Mouse (Mus musculus): ENCODE measurements around the gene Baiap2. TPM values are rescaled to one million over a fixed set of nuclear protein-coding genes. Genes with fewer than 3 reads are reported as not detected.

The Baiap2 gene
- polyA plus RNA-seq, 1 experiment from 2014 or later: 10.1 TPM

DNA sequence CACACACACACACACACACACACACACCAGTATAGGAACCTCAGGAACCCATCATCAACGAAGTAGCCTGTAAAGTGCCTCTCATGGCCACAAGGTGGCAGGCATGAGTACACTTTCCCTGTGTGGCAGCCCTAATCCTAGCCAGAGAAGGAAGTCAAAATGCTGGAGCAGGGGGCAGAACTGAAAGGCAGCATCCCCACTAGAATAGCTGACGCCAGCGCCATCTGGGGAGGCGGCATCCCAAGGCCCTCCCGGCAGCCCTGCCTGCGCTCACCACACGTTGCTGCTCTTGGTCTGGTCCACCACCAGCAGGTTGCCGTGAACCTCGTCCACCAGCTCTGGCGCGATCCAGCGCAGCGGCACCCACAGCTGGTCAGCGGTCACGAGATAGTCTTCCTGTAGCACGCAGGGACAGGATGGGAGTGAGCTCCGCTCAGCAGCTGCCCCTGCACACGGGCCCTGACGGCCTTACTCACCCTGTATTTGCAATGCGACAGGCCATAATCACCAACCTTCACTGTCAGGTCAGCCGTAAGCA is 70.7 kb downstream of the Baiap2 start:
- ATAC-seq (ENCODE audit: low read depth): peak; percentile 61
- 0 out of 2 replicates have a peak overlapping the region, but pooled peaks have one; percentile 4 for H3K9ac ChIP-seq (ENCODE audit: low read depth, low read length)
- no peaks in the 10 kb centered on the region; the same call in 1 of the 2 replicates for H3K27me3 ChIP-seq (ENCODE audit: control insufficient read depth, insufficient read depth, low read depth, low read length)
- WGBS (ENCODE audit: insufficient replicate concordance): 14% methylated on average over 21 of the region's 21 CpGs
- no peak overlapping the region for H3K27ac ChIP-seq (ENCODE audit: low read length)
- peaks cover 4% of the 10 kb centered on the region for H3K4me1 ChIP-seq (ENCODE audit: control insufficient read depth, low read depth, low read length)
- no peaks in the 10 kb centered on the region for H3K9me3 ChIP-seq (replicated peaks; ENCODE audit: control insufficient read depth, low read length)
- peak overlapping the region; percentile 18; the same call in 1 of the 2 replicates for H3K4me3 ChIP-seq (ENCODE audit: low read depth, low read length)
- H3K4me2 ChIP-seq (ENCODE audit: low read depth, low read length): peak overlapping the region; percentile 38
- no peaks in the 10 kb centered on the region for H3K36me3 ChIP-seq (ENCODE audit: control insufficient read depth, insufficient read depth)

GRCm38 (mm10) chr11:120014758-120015157 is 72.2 kb downstream of the Baiap2 start:
- 72% methylated on average over 4 of the region's 4 CpGs for WGBS (ENCODE audit: insufficient replicate concordance)
- H3K4me3 ChIP-seq (ENCODE audit: low read depth, low read length): no peak overlapping the region
- no peak for ATAC-seq (ENCODE audit: low read depth)
- no peak overlapping the region for H3K9ac ChIP-seq (ENCODE audit: low read depth, low read length)
- no peaks in the 10 kb centered on the region for H3K36me3 ChIP-seq (ENCODE audit: control insufficient read depth, insufficient read depth)
- no peak overlapping the region for H3K27ac ChIP-seq (ENCODE audit: low read length)
- H3K27me3 ChIP-seq (ENCODE audit: control insufficient read depth, insufficient read depth, low read depth, low read length): no peaks in the 10 kb centered on the region; the same call in 1 of the 2 replicates
- H3K4me2 ChIP-seq (ENCODE audit: low read depth, low read length): no peak overlapping the region
- H3K9me3 ChIP-seq (replicated peaks; ENCODE audit: control insufficient read depth, low read length): no peaks in the 10 kb centered on the region
- H3K4me1 ChIP-seq (ENCODE audit: control insufficient read depth, low read depth, low read length): peaks cover 4% of the 10 kb centered on the region

- H3K4me2 ChIP-seq (ENCODE audit: low read depth, low read length): no peak overlapping the region
Measured at GRCm38 (mm10) chr11:120017011-120017410, 74.4 kb downstream of the Baiap2 start.

DNA sequence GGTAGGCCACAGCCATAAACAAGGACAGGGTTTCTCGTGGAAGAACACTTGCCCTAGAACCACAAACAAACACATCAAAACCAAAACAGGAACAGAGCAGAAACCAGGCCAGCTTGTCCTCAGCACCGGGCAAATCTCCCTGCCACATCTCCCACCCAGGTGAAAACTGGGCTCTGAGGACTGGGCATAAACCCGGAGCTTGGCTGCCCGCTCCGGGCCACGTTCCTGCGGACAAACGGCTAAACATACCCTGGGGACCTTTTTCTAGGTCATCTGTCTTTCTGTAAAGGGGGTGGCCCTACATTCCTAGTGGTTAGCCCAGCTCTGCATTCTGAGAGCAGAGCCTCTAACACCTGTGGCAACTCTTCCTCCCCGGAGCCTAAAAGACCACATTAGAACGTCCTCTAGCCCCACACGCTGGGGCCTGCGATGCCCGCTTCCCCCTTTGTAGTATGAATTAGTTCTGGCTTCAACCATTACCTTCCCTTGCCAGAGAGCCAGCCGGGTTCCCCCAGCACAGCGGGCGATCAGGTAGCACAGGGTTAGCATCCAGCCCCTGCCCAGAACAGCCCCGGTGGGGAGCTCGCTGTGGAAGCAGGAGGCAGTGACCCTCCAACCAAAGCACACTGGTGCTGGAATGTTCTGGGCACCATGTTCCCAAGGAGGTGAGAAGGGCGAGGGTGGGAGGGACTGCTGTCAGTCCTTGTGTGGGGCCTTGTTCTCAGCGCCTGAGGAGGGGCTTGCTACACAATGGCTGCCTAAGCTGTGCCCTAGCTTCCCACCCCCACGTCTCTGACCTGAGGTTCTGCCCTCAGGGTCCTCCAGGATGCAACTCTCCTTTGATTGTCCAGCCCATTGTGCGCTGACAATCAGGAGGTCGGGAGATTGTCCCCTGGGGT is 77.2 kb downstream of the Baiap2 start:
- Histone ChIP-seq H3K9me3 (replicated peaks; ENCODE audit: control insufficient read depth, low read length) (no peaks in the 10 kb centered on the region), H3K4me1 (ENCODE audit: control insufficient read depth, low read depth, low read length) (no peaks in the 10 kb centered on the region; the same call in 1 of the 2 replicates), H3K9ac (ENCODE audit: low read depth, low read length) (no peak overlapping the region), H3K36me3 (ENCODE audit: control insufficient read depth, insufficient read depth) (no peaks in the 10 kb centered on the region), H3K4me2 (ENCODE audit: low read depth, low read length) (no peak overlapping the region), H3K4me3 (ENCODE audit: low read depth, low read length) (no peak overlapping the region), H3K27me3 (ENCODE audit: control insufficient read depth, insufficient read depth, low read depth, low read length) (no peaks in the 10 kb centered on the region), H3K27ac (ENCODE audit: low read length) (no peak overlapping the region)
- no peak for ATAC-seq (ENCODE audit: low read depth)
- WGBS (ENCODE audit: insufficient replicate concordance): 68% methylated on average over 23 of the region's 23 CpGs

More at GRCm38 (mm10) chr11:120017011-120017410, 74.4 kb downstream of the Baiap2 start:
- H3K27me3 ChIP-seq (ENCODE audit: control insufficient read depth, insufficient read depth, low read depth, low read length): no peaks in the 10 kb centered on the region
- H3K4me1 ChIP-seq (ENCODE audit: control insufficient read depth, low read depth, low read length): peaks cover 4% of the 10 kb centered on the region
- no peak overlapping the region for H3K9ac ChIP-seq (ENCODE audit: low read depth, low read length)
- no peak for ATAC-seq (ENCODE audit: low read depth)
- no peak overlapping the region for H3K27ac ChIP-seq (ENCODE audit: low read length)
- H3K4me3 ChIP-seq (ENCODE audit: low read depth, low read length): no peak overlapping the region
- 63% methylated on average over 8 of the region's 8 CpGs for WGBS (ENCODE audit: insufficient replicate concordance)
- no peaks in the 10 kb centered on the region for H3K36me3 ChIP-seq (ENCODE audit: control insufficient read depth, insufficient read depth)
- H3K9me3 ChIP-seq (replicated peaks; ENCODE audit: control insufficient read depth, low read length): no peaks in the 10 kb centered on the region

DNA sequence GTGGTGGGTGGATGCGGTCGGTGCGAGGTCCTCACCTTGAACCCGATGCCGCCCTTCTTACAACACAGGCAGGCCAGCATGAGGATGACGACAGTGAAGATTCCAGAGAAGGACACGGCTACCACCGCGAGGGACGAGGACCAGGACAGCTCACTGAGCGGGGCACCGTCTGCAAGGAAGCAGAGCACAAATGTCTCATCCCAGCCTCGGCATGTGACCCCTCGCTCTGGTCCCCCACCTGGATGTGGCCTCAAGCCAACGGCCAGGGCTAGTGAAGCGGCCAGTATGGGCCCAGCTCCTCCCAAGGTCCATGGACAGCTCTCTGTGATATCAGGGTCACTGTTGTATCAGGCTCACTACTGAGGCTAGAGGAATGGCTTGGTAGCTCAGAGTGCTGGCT is 78.8 kb downstream of the Baiap2 start:
- no peak for ATAC-seq (ENCODE audit: low read depth)
- 77% methylated on average over 16 of the region's 16 CpGs for WGBS (ENCODE audit: insufficient replicate concordance)
- Histone ChIP-seq H3K27ac (ENCODE audit: low read length) (no peak overlapping the region), H3K4me3 (ENCODE audit: low read depth, low read length) (no peak overlapping the region), H3K27me3 (ENCODE audit: control insufficient read depth, insufficient read depth, low read depth, low read length) (no peaks in the 10 kb centered on the region), H3K9ac (ENCODE audit: low read depth, low read length) (no peak overlapping the region), H3K4me1 (ENCODE audit: control insufficient read depth, low read depth, low read length) (no peaks in the 10 kb centered on the region), H3K4me2 (ENCODE audit: low read depth, low read length) (no peak overlapping the region), H3K36me3 (ENCODE audit: control insufficient read depth, insufficient read depth) (no peaks in the 10 kb centered on the region), H3K9me3 (replicated peaks; ENCODE audit: control insufficient read depth, low read length) (no peaks in the 10 kb centered on the region)

DNA sequence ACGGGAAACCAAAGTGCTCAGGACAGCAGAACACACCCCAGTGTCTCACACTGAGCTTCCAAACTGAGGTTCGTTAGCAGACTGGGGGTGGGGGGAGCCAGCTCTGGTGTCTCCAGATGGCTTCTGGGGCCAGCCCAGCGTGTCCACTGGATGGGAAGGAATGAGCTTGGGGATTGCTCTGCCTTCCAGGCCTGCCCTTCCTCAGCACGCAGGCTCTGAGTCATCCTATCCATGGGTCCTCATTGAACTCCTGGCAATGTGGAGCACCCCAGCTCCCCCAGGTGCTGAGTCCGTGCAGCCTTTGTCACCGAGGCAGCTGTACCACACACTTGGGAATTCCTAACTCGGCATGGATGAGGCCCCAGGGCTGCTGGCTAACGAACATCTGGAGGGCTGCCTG is 79.7 kb downstream of the Baiap2 start:
- H3K27ac ChIP-seq (ENCODE audit: low read length): no peak overlapping the region
- no peaks in the 10 kb centered on the region for H3K36me3 ChIP-seq (ENCODE audit: control insufficient read depth, insufficient read depth)
- 64% methylated on average over 8 of the region's 8 CpGs for WGBS (ENCODE audit: insufficient replicate concordance)
- no peak overlapping the region for H3K4me2 ChIP-seq (ENCODE audit: low read depth, low read length)
- H3K9me3 ChIP-seq (replicated peaks; ENCODE audit: control insufficient read depth, low read length): no peaks in the 10 kb centered on the region
- no peak overlapping the region for H3K9ac ChIP-seq (ENCODE audit: low read depth, low read length)
- no peaks in the 10 kb centered on the region for H3K4me1 ChIP-seq (ENCODE audit: control insufficient read depth, low read depth, low read length)
- H3K27me3 ChIP-seq (ENCODE audit: control insufficient read depth, insufficient read depth, low read depth, low read length): no peaks in the 10 kb centered on the region
- no peak for ATAC-seq (ENCODE audit: low read depth)
- H3K4me3 ChIP-seq (ENCODE audit: low read depth, low read length): no peak overlapping the region

DNA sequence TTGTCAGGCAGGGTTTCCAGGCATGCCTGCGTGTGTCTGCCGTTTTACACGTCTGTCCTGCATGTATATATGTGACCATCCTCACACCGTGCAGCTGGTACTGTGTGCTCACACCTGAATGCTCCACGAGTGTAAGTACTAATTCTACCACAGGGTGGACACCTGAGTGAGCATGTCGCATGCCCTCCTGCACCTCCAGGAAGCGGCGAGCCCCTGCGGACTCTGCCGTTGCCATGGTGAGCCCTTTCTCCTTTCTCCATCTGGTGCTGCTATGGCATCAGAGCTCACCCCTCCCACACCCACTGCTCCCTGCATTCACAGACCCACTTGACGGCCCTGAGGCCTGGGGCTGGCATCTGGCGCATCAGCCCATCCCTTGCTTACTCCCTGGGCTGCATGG is 80.3 kb downstream of the Baiap2 start:
- WGBS (ENCODE audit: insufficient replicate concordance): 74% methylated on average over 12 of the region's 12 CpGs
- ATAC-seq (ENCODE audit: low read depth): no peak
- Histone ChIP-seq H3K27me3 (ENCODE audit: control insufficient read depth, insufficient read depth, low read depth, low read length) (no peaks in the 10 kb centered on the region), H3K9ac (ENCODE audit: low read depth, low read length) (no peak overlapping the region), H3K9me3 (replicated peaks; ENCODE audit: control insufficient read depth, low read length) (no peaks in the 10 kb centered on the region), H3K4me1 (ENCODE audit: control insufficient read depth, low read depth, low read length) (no peaks in the 10 kb centered on the region), H3K4me3 (ENCODE audit: low read depth, low read length) (no peak overlapping the region), H3K27ac (ENCODE audit: low read length) (no peak overlapping the region), H3K36me3 (ENCODE audit: control insufficient read depth, insufficient read depth) (no peaks in the 10 kb centered on the region), H3K4me2 (ENCODE audit: low read depth, low read length) (no peak overlapping the region)

GRCm38 (mm10) chr11:120026941-120027340 is 84.4 kb downstream of the Baiap2 start:
- H3K36me3 ChIP-seq (ENCODE audit: control insufficient read depth, insufficient read depth): no peaks in the 10 kb centered on the region
- no peak overlapping the region for H3K4me2 ChIP-seq (ENCODE audit: low read depth, low read length)
- ATAC-seq (ENCODE audit: low read depth): no peak
- H3K27me3 ChIP-seq (ENCODE audit: control insufficient read depth, insufficient read depth, low read depth, low read length): no peaks in the 10 kb centered on the region
- H3K27ac ChIP-seq (ENCODE audit: low read length): no peak overlapping the region
- no peak overlapping the region for H3K4me3 ChIP-seq (ENCODE audit: low read depth, low read length)
- WGBS (ENCODE audit: insufficient replicate concordance): 85% methylated on average over 3 of the region's 3 CpGs
- H3K9ac ChIP-seq (ENCODE audit: low read depth, low read length): no peak overlapping the region
- no peaks in the 10 kb centered on the region for H3K9me3 ChIP-seq (replicated peaks; ENCODE audit: control insufficient read depth, low read length)
- no peaks in the 10 kb centered on the region; the same call in none of the 2 replicates for H3K4me1 ChIP-seq (ENCODE audit: control insufficient read depth, low read depth, low read length)

All from liver, embryonic 16.5 days (tissue).